Mouse (Mus musculus): ENCODE data around the gene Ncbp3.

Ncbp3 gene

DNA sequence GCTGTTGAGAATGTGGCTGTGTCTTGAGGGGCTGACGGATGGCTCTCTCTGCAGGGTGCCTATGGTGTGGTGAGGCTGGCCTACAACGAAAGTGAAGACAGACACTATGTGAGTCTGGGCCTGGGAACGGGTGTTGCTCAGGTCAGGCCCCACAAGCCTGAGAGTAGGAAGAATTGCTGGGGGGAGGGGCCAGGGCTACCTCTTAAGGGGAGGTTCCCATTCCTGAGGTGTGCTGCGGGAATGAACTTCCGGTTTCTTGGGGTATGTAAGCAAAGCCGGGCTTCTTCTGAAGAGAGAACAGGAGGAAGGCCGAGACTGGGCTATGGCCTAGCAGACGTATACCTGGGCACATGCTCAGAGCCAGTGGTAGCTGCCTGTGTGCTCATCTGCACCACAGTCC, 20.6 kb upstream of the Ncbp3 start:
- intact Hi-C loops (cut with DNase I), result no loop called here

- intact Hi-C loops (cut with DNase I), result no loop called here
These were observed 16.6 kb upstream of the Ncbp3 start for GRCm38 (mm10) chr11:73030821-73031498.

- intact Hi-C loops (cut with DNase I), result no loop called here
These were observed 16.0 kb upstream of the Ncbp3 start for GRCm38 (mm10) chr11:73031536-73031935.

GRCm38 (mm10) chr11:73036077-73036476, 11.5 kb upstream of the Ncbp3 start:
- intact Hi-C loops (cut with DNase I), result no loop called here

- intact Hi-C loops (cut with DNase I), result no loop called here
These were observed 10.7 kb upstream of the Ncbp3 start for GRCm38 (mm10) chr11:73036889-73037288.

- intact Hi-C loops (cut with DNase I), result no loop called here
These were observed 9.9 kb upstream of the Ncbp3 start for GRCm38 (mm10) chr11:73037691-73038090.

DNA sequence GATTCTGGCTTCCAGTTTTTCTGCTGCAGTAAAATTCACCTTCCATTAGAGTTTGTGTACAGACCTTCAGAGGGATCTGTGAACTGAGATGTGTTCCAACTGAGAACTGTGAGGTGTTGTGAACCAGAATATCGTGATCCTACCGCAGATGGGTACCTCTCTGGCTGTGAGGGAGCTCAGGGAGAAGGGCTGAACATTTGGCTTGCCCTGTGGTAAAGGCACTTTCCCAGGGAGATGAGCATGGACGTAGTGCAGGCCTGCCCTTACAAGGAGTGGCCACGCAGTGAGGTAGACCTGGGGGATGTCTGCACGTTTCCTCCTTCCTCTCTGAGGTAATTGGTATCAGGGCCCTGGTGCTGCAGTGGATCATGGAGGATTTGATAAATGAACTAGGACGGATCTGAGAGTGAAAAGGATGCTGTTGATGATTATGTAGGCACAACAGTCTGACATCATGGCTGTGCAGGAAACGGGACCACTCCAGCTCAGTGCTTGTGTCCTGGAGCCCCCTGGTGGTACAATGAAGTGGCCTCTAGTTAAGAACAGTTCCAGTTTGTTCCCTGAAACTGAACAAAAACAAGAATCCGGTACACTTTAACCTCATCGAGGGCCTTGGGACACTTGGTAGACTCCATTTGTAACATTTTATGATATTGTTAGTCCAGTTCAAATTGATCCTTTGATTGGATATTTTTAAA, 8.3 kb upstream of the Ncbp3 start:
- intact Hi-C loops (cut with DNase I), result loop anchor here (1.0 kb wide), 1 partner anchor 33 kb away; no protein-coding TSS in a partner anchor

DNA sequence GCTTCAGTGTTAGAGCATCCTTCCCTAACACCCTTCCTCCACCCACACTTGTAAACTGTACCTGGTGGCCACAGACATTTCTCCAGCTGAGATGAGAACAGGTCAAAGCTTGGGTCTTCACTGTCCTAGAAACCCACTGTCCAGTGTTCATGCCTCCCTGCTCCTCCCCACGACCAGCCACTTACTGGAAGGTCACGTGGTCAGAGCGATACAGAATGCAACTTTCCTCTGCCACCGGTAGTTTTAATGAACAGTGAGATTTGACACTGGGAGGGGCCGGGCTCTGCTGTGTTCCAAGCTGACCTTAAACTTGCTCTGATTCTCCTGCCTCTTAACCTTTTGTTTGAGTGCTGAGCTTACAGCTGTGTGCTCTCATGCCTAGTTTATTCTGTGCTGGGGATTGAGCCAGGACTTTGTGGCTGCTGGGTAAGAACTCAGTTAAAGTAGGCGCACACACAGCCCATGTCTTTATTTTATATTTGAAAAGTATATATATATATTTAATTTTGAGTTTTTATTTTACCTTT, 3.3 kb upstream of the Ncbp3 start:
- intact Hi-C loops (cut with DNase I), result no loop called here

- intact Hi-C loops (cut with DNase I), result no loop called here
These were observed 2.8 kb upstream of the Ncbp3 start for GRCm38 (mm10) chr11:73044789-73045188.

- intact Hi-C loops (cut with DNase I), result loop anchor here (2.0 kb wide), 1 partner anchor 41 kb away; no protein-coding TSS in a partner anchor
These were observed 670 bp downstream of the Ncbp3 start for GRCm38 (mm10) chr11:73048030-73048876.

DNA sequence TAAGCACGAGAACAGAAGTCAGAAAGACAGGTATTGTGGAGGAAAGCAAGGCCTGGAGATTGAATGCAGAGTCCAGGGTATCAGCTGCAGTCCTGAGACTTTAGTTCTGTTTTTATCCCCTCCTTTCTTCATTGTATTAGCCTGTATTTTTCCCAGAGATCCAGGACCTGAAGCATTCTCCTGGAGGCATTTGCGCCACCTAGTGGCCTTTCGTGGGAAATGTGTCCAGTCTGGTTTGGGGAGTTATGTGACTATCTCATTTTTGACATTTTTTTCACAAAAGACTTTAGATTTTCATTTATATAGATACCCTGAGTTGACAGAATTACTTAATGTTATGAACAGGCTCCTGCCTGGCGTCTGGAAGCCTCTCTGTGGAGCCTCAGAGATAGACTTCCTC, 1.8 kb downstream of the Ncbp3 start:
- intact Hi-C loops (cut with DNase I), result loop anchor here (2.0 kb wide), 1 partner anchor 43 kb away; no protein-coding TSS in a partner anchor

GRCm38 (mm10) chr11:73052795-73053194, 5.2 kb downstream of the Ncbp3 start:
- intact Hi-C loops (cut with DNase I), result no loop called here

DNA sequence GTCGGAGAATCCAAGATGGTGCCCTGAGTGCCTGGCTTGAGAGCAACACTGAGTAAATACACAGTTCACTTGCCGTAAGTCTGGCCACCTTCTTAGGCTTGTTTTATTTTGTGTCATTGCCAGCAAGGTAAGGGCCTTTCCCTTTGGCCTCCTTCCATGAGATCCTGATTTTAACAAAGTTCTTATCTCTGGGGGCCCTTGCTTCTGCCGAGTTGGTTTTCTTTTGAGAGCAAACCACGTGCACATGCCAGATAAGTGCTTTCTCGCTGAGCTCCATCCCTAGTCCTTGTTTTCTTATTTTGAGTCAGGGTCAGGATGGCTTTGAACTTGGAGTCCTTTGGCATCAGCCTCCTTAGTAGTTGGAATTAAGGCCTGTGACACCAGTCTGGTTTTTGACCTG, 10.1 kb downstream of the Ncbp3 start:
- intact Hi-C loops (cut with DNase I), result no loop called here

DNA sequence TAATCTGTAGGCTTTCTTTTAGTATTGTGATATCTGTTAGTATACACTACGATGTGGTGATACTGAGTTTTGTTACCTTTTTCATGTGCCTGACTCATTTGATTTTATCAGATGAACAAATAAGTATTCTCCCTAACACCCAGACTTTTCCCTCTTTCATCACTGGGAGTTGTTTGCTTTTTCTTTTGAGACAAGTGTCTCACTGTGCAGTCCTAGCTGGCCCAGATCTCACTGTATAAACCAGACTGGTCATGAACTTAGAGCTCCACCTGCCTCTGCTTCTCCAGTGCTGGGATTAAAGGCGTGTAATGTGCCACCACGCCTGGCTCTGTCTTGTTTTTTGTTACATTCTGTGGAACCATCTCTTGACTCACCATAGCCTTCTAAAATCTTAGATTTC, 12.0 kb downstream of the Ncbp3 start:
- intact Hi-C loops (cut with DNase I), result no loop called here

DNA sequence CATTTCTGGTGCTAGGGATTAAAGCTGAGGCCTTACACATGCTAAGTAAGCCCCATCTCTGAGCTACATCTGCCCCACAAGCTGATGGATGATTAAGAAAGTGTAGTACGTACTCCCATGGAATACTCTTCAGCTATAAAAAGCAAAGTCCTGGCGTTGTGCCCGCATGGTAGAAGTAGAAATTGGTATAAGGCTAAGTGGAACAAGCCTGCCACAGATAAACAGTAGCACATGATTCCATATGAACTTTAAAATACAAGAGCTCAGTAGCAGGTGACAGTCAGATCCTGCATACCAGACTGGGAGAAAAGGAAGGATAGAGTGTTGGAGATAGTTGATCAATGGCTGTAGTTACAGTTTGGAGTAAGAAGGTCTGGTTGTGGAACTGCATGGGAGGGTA, 13.8 kb downstream of the Ncbp3 start:
- intact Hi-C loops (cut with DNase I), result no loop called here

- intact Hi-C loops (cut with DNase I), result loop anchor here (5.0 kb wide), 1 partner anchor 35 kb away; no protein-coding TSS in a partner anchor
These were observed 24.3 kb downstream of the Ncbp3 start for GRCm38 (mm10) chr11:73071839-73072238.

DNA sequence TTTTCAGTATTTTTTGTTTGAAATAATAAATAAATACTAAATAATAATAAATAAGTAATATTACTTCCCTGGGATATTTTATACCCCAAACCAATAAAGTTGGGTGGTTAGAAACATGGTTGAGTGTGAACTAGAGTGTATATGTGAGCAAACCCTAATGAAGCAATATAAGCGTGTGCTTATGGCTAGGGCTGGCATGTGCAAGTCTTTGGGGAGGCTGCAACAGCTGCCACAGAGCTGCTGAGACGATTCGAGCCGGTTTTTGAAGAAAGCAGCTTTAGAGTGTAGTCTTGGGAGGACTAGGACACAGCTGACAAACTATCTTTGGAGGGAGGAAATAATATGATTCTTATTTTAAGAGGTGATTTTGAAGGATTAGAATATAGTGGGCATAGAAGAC, 28.7 kb downstream of the Ncbp3 start:
- intact Hi-C loops (cut with DNase I), result no loop called here

GRCm38 (mm10) chr11:73076733-73077132, 29.1 kb downstream of the Ncbp3 start:
- intact Hi-C loops (cut with DNase I), result no loop called here

DNA sequence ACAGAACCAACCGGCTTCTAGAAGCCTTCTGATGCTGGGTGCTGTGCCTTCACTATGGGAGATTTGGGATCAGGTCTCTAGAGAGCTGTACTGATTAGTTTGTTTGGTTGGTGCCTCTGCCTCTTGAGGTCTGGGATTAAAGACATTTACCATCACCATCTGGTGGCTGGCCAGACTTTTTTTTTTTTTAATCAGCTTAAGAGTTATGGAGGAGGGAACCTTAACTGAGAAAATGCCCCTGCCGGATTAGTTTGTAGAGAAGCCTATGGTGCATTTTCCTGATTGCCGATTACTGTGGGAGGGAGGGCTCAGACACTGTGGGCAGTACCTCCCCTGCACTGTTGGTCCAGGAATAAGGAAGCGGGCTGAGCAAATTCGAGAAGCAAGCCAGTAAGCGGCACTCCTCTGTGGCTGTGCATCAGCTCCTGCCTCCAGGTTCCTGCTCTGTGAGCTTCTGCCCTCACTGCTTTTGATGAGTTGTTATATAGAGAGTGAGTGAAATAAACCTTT, 29.7 kb downstream of the Ncbp3 start:
- intact Hi-C loops (cut with DNase I), result no loop called here

DNA sequence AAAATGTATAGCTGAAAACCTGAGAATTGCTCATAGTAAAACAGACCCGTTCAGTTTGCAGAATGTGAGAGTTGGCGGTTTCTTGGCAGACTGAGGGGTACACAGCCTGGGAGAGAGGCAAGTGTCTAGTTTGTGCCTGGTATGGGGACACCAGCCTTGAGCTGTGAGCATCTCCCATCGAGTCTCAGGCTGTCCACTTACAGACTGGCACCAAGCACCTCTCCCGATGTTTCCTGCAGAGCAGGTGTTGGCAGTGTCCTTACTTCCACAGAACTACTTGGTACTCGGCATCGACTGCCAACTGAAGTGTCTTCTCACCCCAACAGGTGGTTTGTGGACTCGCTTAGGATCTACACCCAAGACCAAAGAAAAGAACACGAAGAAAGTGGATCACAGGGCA, 31.0 kb downstream of the Ncbp3 start:
- intact Hi-C loops (cut with DNase I), result no loop called here

- intact Hi-C loops (cut with DNase I), result no loop called here
These were observed 32.7 kb downstream of the Ncbp3 start for GRCm38 (mm10) chr11:73080306-73080705.

All from adrenal gland (tissue).